Comparison of ENCODE assay signal across 8 mouse cellular contexts in the genomic region with DNA sequence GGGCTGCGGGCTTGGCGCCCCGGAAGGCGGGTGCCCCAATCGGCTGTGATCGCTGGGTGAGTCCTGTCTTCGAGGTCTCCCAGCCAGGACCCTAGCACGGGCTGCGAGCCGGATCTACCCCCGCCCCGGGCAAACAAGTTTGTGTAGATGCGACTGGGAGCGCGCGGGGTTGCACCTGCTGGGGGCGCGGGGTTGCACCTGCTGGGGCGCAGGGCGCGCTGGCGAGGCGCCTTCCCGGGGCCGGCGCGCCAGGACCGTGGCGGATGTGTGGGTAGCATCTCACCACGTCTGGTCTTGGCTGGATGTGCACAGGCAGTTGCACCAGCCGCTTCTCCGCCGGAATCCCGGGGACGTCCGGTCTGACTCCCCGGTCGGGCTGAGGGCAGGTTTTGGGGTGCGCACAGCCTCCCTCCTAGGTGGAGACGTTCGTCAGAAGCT. TPM values are rescaled to one million over a fixed set of nuclear protein-coding genes. Genes with fewer than 3 reads are reported as not detected.
DNase-seq lines count a peak whose midpoint lies in the region; ATAC-seq and TF ChIP-seq lines count a peak whose summit lies in the region.

No protein-coding gene starts in this region.

- peak overlapping the region; percentile 90 for H3K4me2 ChIP-seq in embryonic facial prominence, embryonic 15.5 days (replicated peaks)

- TF ChIP-seq POLR2A in ES-Bruce4 (IDR thresholded peaks at IDR 0.05; ENCODE audit: insufficient read depth, low read length) = no peak

- H3K4me1 ChIP-seq in ES-Bruce4 (ENCODE audit: control insufficient read depth, insufficient read depth, low read length) = no peaks in the 10 kb centered on the region
- peaks cover 13% of the 10 kb centered on the region for H3K4me1 ChIP-seq in embryonic facial prominence, embryonic 15.5 days
- peaks cover 75% of the 10 kb centered on the region for H3K4me1 ChIP-seq in midbrain, embryonic 10.5 days

- H3K27ac ChIP-seq in ES-Bruce4 (ENCODE audit: insufficient read depth, low read length) = no peak overlapping the region
- no peak overlapping the region for H3K27ac ChIP-seq in embryonic facial prominence, embryonic 15.5 days (replicated peaks)
- peak overlapping the region; percentile 96 for H3K27ac ChIP-seq in midbrain, embryonic 10.5 days (replicated peaks)

- peak overlapping the region; percentile 78 for H3K9ac ChIP-seq in ES-Bruce4 (ENCODE audit: low read depth, poor library complexity, severe bottlenecking)
- H3K9ac ChIP-seq in embryonic facial prominence, embryonic 15.5 days = no peak overlapping the region

- H3K9me3 ChIP-seq in ES-Bruce4 (replicated peaks; ENCODE audit: control insufficient read depth, insufficient read depth, low read length, poor library complexity, severe bottlenecking) = 0 out of 2 replicates have a peak, but pooled peaks cover 3% of the 10 kb centered on the region
- no peaks in the 10 kb centered on the region for H3K9me3 ChIP-seq in embryonic facial prominence, embryonic 15.5 days (replicated peaks)
- H3K9me3 ChIP-seq in midbrain, embryonic 10.5 days (replicated peaks) = no peaks in the 10 kb centered on the region

- TF ChIP-seq EP300 in ES-Bruce4 (IDR thresholded peaks at IDR 0.05; ENCODE audit: insufficient read depth, low read depth, low read length) = no peak

- no peak for TF ChIP-seq CTCF in ES-Bruce4 (IDR thresholded peaks at IDR 0.05; ENCODE audit: low read depth, low read length)

- peak overlapping the region; percentile 83 for H3K4me3 ChIP-seq in ES-Bruce4 (ENCODE audit: low read depth, low read length)
- peak overlapping the region; percentile 51 for H3K4me3 ChIP-seq in embryonic facial prominence, embryonic 15.5 days (replicated peaks)
- peak overlapping the region; percentile 94 for H3K4me3 ChIP-seq in midbrain, embryonic 10.5 days

- ATAC-seq in frontal cortex, adult (ENCODE audit: low TSS enrichment) = peak; percentile 12; the same call in 1 of the 2 replicates
- no peak for ATAC-seq in embryonic facial prominence, embryonic 15.5 days (ENCODE audit: insufficient number of reproducible peaks, low FRiP score, low TSS enrichment, low read depth)

- WGBS in embryonic facial prominence, embryonic 15.5 days = under 1% methylated on average over 40 of the region's 41 CpGs
- 3% methylated on average over 41 of the region's 41 CpGs for WGBS in midbrain, embryonic 10.5 days

- no peaks in the 10 kb centered on the region for H3K36me3 ChIP-seq in ES-Bruce4 (ENCODE audit: control insufficient read depth, insufficient read depth, low read length, poor library complexity, severe bottlenecking)
- no peaks in the 10 kb centered on the region for H3K36me3 ChIP-seq in embryonic facial prominence, embryonic 15.5 days
- no peaks in the 10 kb centered on the region for H3K36me3 ChIP-seq in midbrain, embryonic 10.5 days

- H3K27me3 ChIP-seq in ES-Bruce4 (ENCODE audit: control insufficient read depth, insufficient read depth, low read length, poor library complexity, severe bottlenecking) = peaks cover 6% of the 10 kb centered on the region
- H3K27me3 ChIP-seq in embryonic facial prominence, embryonic 15.5 days = peaks cover 50% of the 10 kb centered on the region
- peaks cover 41% of the 10 kb centered on the region for H3K27me3 ChIP-seq in midbrain, embryonic 10.5 days (ENCODE audit: low read depth, poor library complexity, severe bottlenecking)

- DNase-seq in frontal cortex, postnatal 10 days (ENCODE audit: low spot score in 2 of 2) = no peak
- DNase-seq in kidney, postnatal 10 days = peak; percentile 50
- no peak for DNase-seq in midbrain, embryonic 10.5 days (ENCODE audit: low spot score)
- peak; percentile 74 to 84 for DNase-seq in thymus, postnatal 36 days
- no peak for DNase-seq in frontal cortex, postnatal 14 days (ENCODE audit: low spot score in 2 of 2)

RNA-seq across cellular contexts. Expression of gene Wscd1, which starts 1.5 kb away (rescaled TPM):
- 2.7 and 3.6 TPM in 2 replicates for polyA plus RNA-seq in ES-Bruce4 (2011; ENCODE audit: insufficient read depth, insufficient read length, low read depth, missing spikeins)
- 6.1 and 6.2 TPM in 2 replicates for polyA plus RNA-seq in embryonic facial prominence, embryonic 15.5 days (2015; fragmentation: Nextera tagmentation; extraction: Ambion mirVana)
- polyA plus RNA-seq in midbrain, embryonic 10.5 days (2016; fragmentation: Nextera tagmentation; extraction: Ambion mirVana) = 61.5 and 86.9 TPM in 2 replicates

Comparison
In these comparisons a context has a peak if more than half of its experiments do, and no peak if none do; other contexts are left out.
1. DNase-seq: peak in kidney, postnatal 10 days (single experiment) and thymus, postnatal 36 days (2 of 2); none in frontal cortex, postnatal 10 days (0 of 2), midbrain, embryonic 10.5 days (single experiment) and frontal cortex, postnatal 14 days (0 of 2).
2. Peak in every context shown above with its lines, with median percentiles within 50 percentile points of each other: H3K4me3 ChIP-seq.